ENCODE assay signal across 8 mouse cellular contexts in the genomic region with DNA sequence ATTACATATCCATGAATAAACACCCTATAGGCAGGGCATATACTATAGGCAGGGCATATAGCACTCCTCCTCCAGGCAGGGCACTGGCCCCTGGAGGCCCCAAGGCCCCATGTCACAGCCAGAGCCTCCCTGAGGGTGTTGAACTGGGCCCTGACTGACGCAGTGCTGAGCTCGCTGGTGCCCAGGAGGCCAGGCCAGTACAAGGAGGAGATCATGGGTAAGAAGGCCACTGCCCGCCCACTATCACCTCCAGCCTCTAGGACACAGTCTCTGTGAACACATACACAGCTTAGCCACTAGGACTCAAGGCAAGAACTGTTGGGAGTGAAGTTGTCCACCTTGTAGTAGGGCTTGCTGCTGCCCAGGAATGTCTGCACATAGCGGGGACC. TPM values are rescaled to one million over a fixed set of nuclear protein-coding genes. Genes with fewer than 3 reads are reported as not detected.
DNase-seq lines count a peak whose midpoint lies in the region; ATAC-seq and TF ChIP-seq lines count a peak whose summit lies in the region.
"Had no signal": no experiment of that assay in that cellular context is flagged by ENCODE, and none has a peak within 500 bp of the region (broad histone marks: within the 10 kb centered on the region; RNA-seq: fewer than 3 reads in every experiment).

No protein-coding gene starts in this region.

- H3K4me1 ChIP-seq in heart, postnatal 0 days (ENCODE audit: control insufficient read depth, insufficient read depth) = peaks cover 41% of the 10 kb centered on the region
- peaks cover 77% of the 10 kb centered on the region for H3K4me1 ChIP-seq in G1E (ENCODE audit: insufficient read depth, low read depth, low read length)
- H3K4me1 ChIP-seq in liver, embryonic 12.5 days = peaks cover 97% of the 10 kb centered on the region

- 83% methylated on average over 4 of the region's 4 CpGs for WGBS in heart, postnatal 0 days
- whole genome bisulfite sequencing in liver, embryonic 12.5 days (ENCODE audit: insufficient replicate concordance) = 60% methylated on average over 4 of the region's 4 CpGs

- no peak overlapping the region for H3K9ac ChIP-seq in heart, postnatal 0 days (replicated peaks; ENCODE audit: low read depth, low read length)
- peak overlapping the region; percentile 75 for H3K9ac ChIP-seq in liver, embryonic 12.5 days

- no peak for ATAC-seq in heart, postnatal 0 days (ENCODE audit: insufficient read depth, low read depth)
- ATAC-seq in G1E (ENCODE audit: extremely low read depth, insufficient number of reproducible peaks, low FRiP score, poor library complexity, severe bottlenecking) = no peak
- peak; percentile 76 for ATAC-seq in liver, embryonic 12.5 days

- TF ChIP-seq EP300 in heart, postnatal 0 days (IDR thresholded peaks at IDR 0.05; ENCODE audit: low read depth) = no peak

- H3K36me3 ChIP-seq in heart, postnatal 0 days (replicated peaks; ENCODE audit: control insufficient read depth, insufficient read depth, low read length) = peaks cover 24% of the 10 kb centered on the region
- peaks cover 98% of the 10 kb centered on the region for H3K36me3 ChIP-seq in G1E (replicated peaks)
- peaks cover 92% of the 10 kb centered on the region for H3K36me3 ChIP-seq in liver, embryonic 12.5 days

- no peak for TF ChIP-seq CTCF in heart, postnatal 0 days (IDR thresholded peaks at IDR 0.05; ENCODE audit: low read depth)
- TF ChIP-seq CTCF in G1E (IDR thresholded peaks at IDR 0.05; ENCODE audit: low read depth, low read length) = no peak

- H3K4me2 ChIP-seq in heart, postnatal 0 days (ENCODE audit: low read depth, low read length) = no peak overlapping the region
- peak overlapping the region; percentile 69 for H3K4me2 ChIP-seq in liver, embryonic 12.5 days

- peak overlapping the region; percentile 67; the same call in 1 of the 2 replicates for H3K27ac ChIP-seq in heart, postnatal 0 days (ENCODE audit: low read depth)
- H3K27ac ChIP-seq in liver, embryonic 12.5 days = peak overlapping the region; percentile 99

- no peaks in the 10 kb centered on the region for H3K27me3 ChIP-seq in heart, postnatal 0 days (ENCODE audit: control insufficient read depth, insufficient read depth, low read length)
- no peaks in the 10 kb centered on the region for H3K27me3 ChIP-seq in G1E (ENCODE audit: insufficient read depth, low read length)
- H3K27me3 ChIP-seq in liver, embryonic 12.5 days (replicated peaks) = no peaks in the 10 kb centered on the region

- H3K9me3 ChIP-seq in heart, postnatal 0 days (replicated peaks; ENCODE audit: control insufficient read depth, low read length) = 0 out of 2 replicates have a peak, but pooled peaks cover 2% of the 10 kb centered on the region
- H3K9me3 ChIP-seq in G1E (replicated peaks) = no peaks in the 10 kb centered on the region
- no peaks in the 10 kb centered on the region for H3K9me3 ChIP-seq in liver, embryonic 12.5 days (replicated peaks)

- no peak for DNase-seq in heart, postnatal 0 days (ENCODE audit: low spot score)
- no peak for DNase-seq in heart, adult 11 months
- no peak for DNase-seq in G1E (ENCODE audit: low spot score)
- DNase-seq in c-Kit-positive CD71-positive TER-119-negative erythroid progenitor cells, embryonic 14.5 days (ENCODE audit: low read depth) = peak; percentile 57
- DNase-seq in thymus, postnatal 36 days = no peak
- DNase-seq in kidney, adult 18-20 months = no peak
- DNase-seq: thymus, postnatal 14 days had no signal

- H3K4me3 ChIP-seq in heart, postnatal 0 days (ENCODE audit: low read depth, low read length) = no peak overlapping the region
- peak overlapping the region; percentile 47; the same call in 1 of the 2 replicates for H3K4me3 ChIP-seq in G1E (ENCODE audit: low read depth, low read length)
- peak overlapping the region; percentile 24; the same call in 1 of the 2 replicates for H3K4me3 ChIP-seq in liver, embryonic 12.5 days

RNA-seq across cellular contexts. Expression of a gene that starts 22.5 kb away (rescaled TPM):
- 31.5 and 39.8 TPM in 2 replicates for total RNA-seq in heart, postnatal 0 days (2014; rRNA removed; ENCODE audit: low replicate concordance)
- 2.7 and 3.2 TPM in 2 replicates for polyA plus RNA-seq in heart, postnatal 0 days (2015; fragmentation: Nextera tagmentation; extraction: Ambion mirVana)
- total RNA-seq in G1E (2014; fragmentation: Nextera tagmentation) = 62.9 and 66.0 TPM in 2 replicates
- total RNA-seq in G1E (2017) = 29.3 and 32.2 TPM in 2 replicates
- 49.9 and 54.9 TPM in 2 replicates for polyA plus RNA-seq in G1E (2012)
- 21.9 and 23.6 TPM in 2 replicates for polyA plus RNA-seq in liver, embryonic 12.5 days (2016; fragmentation: Nextera tagmentation; extraction: Ambion mirVana)
